Mouse (Mus musculus) heart, adult 2 months (tissue): ENCODE measurements around the gene Spata31d1d.

Source experiments
- CTCF ChIP-seq: fragments of 200-600 bp; IDR thresholded peaks from 2 replicates; pipeline ENCODE4 v1.8.1; 2022; ENCODE audit warnings: antibody characterized with exemption, mild to moderate bottlenecking, moderate library complexity
- EP300 ChIP-seq: fragments of 200-500 bp; IDR thresholded peaks from 2 replicates; pipeline ENCODE4 v1.6.1; 2011; ENCODE audit warnings: low read depth, low read length, control low read depth; ENCODE audit not compliant: insufficient read depth

DNA sequence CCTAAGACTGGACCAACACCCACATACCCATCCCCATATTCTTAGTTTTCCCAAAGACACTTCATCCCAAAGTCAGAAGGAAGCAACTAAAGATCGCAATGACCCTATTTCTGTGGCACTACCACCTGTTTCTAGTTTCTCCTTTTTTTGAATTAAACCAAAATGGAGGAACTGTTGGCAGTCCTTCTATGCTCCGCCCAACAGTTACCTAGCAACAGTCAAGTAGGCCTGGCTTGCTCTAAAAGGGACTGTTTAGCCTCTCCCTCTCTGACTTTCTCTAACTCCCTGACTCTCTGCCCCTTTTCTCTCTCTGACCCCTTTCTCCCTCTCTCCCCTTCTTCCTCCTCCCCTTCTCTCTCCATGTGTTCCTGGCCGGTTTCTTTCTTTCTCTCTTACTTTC, 46.3 kb downstream of the Spata31d1d start:
- TF ChIP-seq CTCF, result no peak
- no peak for TF ChIP-seq EP300
